Mouse (Mus musculus) embryo, embryonic 10 days (tissue): Measurements from ENCODE around the gene Fosl1.

Source experiments
- DNase-seq: peaks from one replicate; pipeline ENCODE4 v3.0.0-alpha.2; 2015; ENCODE audit warnings: low spot score

The Fosl1 gene

DNA sequence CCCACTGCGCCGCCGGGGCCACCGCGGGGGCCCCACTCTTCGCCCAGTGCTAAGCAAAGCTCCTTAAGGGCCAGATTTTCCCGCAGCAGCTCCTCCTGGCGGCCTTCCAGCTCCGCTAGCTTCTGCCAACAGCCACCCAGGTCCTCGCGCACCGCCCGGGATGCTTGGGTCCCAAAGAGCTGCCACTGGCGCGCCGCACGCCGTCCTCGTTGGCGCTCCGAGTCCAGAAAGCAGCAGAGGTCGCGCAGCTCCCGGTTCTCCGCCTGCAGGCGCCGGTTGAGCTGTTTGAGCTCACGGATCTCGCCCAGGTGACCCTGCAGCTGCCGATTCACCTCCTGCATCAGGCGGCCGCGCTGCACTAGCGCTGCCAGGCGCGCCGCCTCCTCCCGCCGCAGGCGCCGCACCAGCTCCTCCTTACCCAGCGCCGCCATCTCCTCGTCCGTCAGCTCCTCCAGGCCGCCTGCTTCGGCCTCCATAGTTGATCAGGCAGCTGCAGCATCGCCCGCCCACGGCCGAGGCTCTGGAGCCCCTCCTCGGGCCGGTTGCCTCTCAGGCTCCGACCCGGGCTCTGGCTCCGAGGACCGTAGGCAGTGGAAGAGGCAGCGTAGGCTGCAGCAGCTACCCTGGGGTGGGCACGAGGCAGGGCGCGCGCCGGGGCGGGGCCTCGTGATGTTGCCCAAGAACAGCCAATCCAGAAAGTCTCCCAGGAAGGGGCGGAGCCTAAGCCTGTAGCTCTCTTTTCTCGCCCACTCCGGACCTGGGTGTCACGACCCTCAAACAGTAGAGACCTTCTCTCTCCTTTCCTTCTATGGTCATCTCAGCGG is 9.8 kb downstream of the Fosl1 start:
- peak; percentile 97 for DNase-seq

DNA sequence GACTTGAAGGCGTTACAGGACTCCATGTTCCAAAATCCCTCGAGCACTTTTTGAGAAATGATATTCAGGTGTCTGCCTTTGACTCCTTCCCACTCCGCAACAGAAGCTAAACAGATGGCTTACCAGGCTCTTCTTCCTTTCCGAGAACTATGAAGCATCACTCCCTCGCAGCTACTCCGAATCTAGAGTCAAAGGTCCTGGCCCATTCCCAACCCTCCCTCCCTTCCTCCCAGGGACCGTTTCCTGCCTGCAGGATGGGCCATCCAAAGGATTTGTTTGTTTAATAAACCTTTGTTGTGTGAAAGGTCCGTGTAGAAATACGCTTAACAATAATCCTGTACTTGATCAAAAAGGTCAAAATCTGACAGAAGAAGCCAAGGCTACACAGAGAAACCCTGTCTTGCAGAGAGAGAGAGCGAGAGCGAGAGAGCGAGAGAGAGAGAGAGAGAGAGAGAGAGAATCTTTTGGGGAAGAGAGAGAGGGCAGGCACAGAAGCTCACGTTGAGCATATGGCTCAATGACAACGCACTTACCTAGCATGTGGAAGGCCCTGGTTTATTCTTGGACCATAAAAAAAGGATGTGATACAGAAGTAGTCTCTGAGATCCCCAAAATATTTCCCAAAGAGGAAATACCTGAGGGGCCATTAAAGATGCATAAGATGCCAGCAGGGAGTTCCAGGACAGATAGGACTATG is 10.5 kb downstream of the Fosl1 start, which contains the start of gene Ccdc85b:
Ccdc85b (minus strand) TSS at position 149 of the 697 bp plus-strand sequence.
- DNase-seq: no peak

DNA sequence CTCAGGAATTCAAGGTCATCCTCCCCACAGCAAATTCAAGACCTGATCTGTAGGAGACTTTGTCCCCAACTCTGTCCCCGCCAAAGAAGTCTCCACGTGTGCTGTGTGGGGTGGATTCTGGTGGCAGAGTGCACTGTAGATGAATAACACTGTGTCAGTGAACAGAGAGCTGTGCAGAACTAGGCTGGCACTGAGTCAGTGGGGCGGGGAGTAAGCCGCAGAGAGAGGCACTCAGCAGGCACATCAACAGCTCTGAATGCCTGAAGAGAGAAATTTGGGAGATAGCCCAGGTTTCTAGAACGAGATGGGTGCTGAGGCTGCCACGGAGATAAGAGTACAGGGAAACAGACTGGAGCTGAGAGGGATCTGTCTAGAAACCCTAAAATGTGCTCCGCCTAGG is 11.7 kb downstream of the Fosl1 start:
- DNase-seq: no peak

DNA sequence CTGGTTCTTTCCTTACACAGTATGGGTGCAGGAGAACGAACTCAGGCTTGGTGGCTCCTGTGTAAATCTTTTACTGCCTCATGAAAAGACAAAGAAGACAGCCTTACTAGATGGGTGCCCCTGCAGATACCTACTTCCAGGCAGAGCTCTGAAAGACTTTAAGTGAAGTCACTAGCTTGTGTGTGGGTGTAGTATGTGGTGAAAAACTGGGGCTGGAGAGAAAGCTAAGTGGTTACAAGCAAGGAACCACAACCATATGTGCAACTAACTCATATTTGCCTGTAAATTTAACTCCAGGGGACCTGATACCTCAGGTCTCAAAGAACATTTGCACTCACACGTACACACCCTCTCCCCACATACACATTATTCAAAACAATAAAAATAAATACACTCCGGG is 12.5 kb downstream of the Fosl1 start:
- no peak for DNase-seq

DNA sequence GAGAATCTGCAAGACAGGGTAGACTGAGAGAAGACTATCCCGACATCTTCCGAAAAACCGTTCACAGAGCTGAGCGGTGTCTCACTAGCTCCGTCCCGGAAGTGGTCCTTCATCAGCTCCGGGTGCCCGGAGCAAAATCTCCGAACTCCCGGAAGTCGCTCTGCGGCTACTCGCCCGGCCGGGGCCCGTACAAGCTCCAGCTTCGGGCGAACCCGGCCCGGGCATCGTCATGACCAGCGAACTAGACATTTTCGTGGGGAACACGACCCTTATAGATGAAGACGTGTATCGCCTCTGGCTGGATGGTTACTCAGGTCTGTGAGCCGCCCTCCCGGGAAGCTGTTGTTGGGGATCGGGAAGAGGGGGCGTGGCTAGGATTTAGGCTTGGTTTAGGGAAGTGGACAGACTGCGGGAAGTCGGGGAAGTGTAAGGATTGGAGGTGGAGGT is 13.1 kb downstream of the Fosl1 start, which contains the start of gene Fibp:
Fibp (plus strand) TSS at position 151 of the 447 bp plus-strand sequence.
- DNase-seq: peak; percentile 88

DNA sequence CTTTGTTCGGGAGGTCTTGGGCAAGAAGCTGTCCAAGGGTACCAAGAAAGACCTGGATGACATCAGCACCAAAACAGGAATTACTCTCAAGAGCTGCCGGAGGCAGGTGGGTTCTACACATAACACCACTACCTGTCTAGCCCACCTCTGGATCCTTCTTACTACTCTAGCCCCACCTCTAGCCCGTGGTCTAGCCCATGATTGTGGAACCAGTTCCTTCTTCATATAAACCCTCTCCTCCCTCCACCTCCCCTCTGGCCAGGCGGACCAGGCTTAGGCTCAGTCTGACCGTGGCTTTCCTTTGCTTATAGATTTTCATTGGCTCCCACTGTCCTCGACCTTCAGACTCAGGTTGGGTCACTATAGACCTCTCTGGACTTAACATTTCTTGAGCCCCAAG is 14.1 kb downstream of the Fosl1 start:
- no peak for DNase-seq

DNA sequence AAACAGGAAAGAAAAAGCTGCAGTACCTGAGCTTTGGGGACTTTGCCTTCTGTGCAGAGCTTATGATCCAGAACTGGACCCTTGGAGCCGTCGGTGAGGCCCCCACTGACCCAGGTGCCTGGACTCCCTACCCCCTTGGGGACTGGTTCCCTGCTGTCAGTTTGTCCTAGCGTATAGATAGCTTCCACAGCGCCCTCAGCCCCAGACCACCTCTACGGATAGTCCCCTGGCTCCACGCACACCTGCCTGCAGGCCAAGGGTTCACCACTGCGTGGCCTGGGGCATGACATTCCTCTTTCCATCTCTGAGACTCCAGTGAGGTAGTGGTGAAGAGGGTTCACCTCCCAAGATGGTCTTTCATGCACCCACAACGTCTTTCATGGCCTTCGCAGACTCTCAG is 15.9 kb downstream of the Fosl1 start:
- no peak for DNase-seq

DNA sequence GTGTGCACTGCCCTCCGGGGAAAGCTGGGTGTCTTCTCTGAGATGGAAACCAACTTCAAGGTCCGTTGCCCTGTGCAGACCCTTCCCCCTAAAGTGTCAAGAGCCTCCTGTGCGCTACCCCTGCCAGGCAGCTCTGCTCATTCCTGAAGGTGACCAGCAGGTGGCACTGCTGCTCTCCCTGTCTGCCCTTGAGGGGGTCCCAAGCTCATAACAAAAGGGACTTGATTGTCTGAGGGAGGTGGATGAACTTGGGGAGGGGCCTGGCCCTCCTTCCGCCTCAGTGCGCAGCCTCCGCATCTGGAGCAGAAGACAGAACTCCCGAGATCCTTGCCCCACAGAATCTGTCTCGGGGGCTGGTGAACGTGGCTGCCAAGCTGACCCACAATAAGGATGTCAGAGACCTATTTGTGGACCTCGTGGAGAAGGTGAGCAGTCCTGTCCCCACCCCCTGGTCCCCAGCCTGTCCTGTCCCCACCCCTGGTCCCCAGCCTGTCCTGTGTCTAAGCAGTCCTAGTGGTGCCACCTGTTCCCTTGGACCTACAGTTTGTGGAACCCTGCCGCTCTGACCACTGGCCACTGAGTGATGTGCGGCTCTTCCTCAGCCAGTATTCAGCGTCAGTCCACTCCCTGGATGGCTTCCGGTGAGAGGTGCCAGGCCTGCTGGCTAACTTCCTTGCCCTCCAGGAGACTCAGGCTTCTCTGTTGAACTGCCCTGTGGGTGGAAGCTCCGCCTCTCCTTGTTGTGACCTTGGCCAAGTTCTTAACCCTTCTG is 16.6 kb downstream of the Fosl1 start:
- peak; percentile 89 for DNase-seq

DNA sequence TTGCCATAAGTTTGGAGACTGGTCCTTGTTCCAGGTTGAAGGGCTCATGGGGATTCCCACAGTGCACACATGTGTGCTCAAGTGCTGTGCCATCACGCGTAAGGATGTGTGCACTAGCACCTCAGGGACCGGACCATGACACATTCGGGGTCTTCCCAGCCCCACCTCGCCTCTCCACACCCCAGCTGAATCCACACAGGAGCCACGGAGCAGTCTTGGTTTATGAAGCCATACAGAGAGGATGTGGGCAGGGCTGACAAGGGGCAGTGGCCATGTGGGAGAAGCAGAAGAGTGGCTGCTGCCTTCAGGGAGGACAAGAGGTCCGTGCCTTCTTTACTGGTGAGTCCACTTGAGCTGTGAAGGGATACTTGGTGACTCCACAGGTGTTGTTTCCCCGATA is 17.7 kb downstream of the Fosl1 start:
- DNase-seq: no peak

DNA sequence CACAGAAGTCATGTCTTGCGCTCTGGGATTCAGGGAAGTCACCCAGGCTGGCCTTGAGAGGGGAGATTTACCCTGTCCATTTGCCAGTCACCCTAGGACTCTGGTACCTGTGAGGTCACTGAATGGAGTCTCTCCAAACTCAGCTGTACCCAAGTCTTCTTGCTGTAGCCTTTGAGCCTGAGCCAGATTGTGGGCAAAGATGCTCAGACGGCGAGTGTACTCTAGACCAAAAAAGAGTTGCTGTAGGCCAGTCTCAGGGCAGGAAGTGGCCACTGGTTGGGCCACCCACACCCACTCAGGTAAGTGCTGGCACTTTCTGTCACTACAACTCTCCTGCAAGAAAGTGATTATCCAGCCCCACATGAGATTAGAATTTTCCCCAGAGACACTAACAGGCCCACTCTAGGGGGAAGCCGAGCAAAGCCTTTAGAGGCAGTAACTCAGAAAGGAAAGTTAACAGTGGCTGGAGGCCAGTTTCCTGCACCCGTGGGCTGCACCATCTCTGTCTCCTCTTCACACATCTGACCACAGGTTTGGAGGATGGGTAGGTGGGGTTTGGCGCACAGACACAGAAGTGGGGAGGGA is 19.7 kb downstream of the Fosl1 start:
- no peak for DNase-seq

DNA sequence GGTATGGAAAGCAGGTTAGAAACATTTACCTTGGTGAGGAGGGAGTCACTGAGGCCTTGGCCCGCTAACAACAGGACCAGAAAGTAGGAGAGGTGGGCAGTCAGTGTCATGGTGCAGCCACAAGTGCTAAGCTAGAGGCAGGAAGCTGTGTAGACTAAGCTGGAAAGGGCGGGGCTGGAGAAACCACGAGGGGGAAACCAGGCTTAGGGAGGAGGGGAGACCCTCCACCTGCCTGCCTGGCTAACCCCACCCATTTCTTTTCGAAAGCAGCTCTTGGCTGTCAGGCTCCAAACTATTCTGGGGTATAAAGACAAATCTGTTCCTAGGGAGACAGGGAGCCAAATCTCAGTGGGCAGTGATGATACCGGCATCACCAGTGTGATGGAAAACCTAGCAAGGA is 21.0 kb downstream of the Fosl1 start, which contains the start of gene Ctsw:
Ctsw (minus strand) TSS at position 134 of the 400 bp plus-strand sequence.
- DNase-seq: no peak

DNA sequence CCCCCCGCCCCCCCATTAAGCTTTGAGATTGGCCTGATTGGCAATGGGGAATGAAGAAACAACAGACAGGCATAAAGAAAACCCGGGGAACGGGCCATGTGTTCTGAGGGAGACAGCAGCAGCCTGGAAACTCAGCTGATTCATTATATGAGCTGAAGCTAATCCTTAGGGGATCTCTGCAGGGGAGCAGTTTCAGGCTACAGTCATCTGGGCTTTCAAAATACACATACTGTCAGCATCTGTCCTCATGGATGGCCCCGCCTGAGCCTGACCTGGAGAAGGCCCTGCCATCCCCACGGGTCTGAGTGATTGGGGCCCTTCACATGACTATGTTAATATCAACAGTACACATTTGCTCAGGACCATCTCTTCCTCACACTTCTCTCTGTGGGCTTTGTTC is 24.5 kb downstream of the Fosl1 start:
- DNase-seq: no peak

DNA sequence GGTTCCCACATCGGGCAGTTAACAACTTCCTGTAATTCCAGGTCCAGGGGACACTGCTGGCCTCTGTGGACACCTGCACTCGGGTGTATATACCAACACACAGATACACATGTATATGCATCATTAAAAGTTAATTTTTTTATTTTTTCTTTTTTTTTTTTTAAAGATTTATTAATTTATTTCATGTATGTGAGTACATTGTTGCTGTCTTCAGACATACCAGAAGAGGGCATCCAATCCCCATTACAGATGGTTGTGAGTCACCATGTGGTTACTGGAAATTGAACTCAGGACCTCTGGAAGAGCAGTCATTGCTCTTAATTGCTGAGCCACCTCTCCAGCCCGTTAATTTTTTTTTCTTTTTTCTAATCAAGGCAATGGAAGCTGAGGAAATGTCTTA is 25.5 kb downstream of the Fosl1 start:
- no peak for DNase-seq

DNA sequence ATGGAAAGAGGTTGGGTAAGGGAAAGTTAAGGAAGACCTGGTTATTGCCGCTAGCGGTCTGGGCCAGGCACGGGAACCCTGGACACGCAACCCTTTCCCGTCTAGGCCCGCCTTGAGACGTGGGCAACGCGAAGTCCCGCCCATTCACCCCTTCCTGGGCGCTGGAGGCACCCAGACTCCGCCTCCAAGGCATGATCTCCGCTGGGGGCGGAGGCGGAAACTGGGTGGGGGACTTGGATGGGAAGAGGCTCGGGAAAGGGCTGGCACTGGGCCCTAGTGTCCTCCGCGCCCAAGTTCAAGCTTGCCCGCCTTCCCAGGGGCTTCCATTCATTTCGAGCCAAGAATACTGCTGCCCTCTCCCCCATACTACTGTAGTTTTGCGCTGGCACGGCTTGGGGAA is 26.4 kb downstream of the Fosl1 start, which contains the start of gene Efemp2:
Efemp2 (plus strand) TSS at position 235 of the 400 bp plus-strand sequence.
- peak; percentile 85 for DNase-seq

DNA sequence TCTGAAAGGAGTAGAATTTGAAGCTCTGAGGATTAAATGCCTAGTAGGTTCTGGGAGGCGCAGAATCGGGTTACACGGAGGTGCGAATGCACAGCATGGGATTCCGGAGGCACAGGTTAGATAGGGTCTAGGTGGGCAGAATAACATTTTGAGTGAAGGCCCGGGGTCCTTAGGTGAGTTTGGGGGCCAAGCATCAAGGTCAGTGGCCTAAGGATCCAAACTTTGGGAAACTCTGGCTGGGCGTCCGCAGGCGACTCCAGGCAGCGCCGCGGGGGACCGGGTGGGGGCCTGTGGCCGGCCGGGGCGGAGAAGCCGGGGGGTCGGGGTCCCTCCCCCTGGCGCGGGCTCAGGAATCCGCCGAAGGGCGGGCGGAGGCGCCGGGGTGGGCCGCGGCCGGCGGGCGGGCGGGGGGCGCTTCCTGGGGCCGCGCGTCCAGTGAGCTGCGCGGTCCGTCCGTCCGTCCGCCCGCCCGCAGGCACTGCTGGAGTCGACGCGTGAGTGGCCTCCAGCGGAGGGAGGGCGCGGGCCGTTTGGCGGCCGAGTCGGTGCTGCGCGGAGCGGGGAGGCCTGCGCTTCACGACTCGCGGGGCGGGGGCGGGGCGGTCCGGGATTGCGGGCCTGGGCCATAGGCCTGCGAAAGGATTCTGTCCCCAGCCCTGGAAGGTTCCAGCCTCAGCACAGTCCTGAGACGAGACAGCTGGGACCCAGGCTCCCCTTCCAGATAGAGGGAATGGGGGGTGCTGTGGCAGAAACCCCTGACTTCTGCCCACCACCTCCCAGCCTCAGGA is 27.1 kb downstream of the Fosl1 start:
- peak; percentile 62 for DNase-seq

DNA sequence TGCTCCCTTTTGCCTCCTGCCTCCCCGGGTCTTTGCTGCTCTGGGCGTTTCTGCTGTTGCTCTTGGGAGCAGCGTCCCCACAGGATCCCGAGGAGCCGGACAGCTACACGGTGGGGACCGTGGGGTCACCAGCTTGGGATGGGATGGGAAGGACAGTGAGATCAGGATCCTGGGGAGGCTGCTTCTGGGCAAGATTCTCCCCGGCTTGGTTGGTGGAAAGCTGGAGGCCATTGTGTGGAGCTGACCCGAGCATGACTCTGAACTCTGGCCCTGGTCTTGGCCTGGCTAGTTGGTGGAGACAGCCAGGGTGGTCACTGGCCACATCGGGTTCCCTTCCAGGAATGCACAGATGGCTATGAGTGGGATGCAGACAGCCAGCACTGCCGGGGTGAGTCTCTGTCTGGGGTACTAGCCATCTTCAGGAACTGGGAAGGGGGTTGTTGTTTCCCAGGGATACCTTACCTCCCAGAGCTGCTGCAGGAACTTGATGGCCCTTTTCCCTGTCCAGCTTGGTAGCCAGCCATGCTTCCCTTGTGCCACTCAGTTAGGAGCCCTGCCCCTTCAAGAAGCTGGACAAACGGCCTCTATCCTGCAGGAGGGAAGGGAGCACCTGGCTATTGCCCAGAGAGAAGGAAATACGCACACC is 27.8 kb downstream of the Fosl1 start:
- DNase-seq: no peak

DNA sequence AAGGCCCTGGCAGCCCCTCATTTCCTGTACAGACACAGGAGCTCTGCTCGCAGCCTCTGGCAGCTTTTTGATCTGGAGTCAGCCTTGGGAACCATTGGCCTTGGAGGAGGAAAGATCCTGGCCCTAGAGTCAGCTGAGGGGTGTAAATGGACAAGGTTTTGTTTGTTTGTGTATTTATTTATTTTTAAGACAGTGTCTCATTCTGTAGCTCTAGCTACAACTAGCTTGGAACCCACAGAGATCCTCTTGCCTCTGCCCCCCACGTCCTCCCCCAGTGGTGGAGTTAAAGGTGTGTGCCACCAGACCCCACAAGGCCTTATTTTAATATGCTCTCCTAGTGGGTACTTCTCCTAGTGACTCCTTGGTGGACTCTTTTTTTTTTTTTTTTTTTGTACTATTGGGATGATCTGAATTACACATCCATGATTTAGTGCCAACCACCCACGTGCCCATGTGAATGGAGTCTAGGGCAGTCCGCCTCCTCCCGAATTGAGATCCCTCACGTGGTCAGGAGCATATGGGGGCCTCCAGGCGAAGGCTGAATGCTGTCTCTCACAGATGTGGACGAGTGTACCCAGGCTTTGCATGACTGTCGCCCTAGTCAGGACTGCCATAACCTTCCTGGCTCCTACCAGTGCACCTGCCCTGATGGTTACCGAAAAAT is 29.8 kb downstream of the Fosl1 start:
- DNase-seq: no peak

DNA sequence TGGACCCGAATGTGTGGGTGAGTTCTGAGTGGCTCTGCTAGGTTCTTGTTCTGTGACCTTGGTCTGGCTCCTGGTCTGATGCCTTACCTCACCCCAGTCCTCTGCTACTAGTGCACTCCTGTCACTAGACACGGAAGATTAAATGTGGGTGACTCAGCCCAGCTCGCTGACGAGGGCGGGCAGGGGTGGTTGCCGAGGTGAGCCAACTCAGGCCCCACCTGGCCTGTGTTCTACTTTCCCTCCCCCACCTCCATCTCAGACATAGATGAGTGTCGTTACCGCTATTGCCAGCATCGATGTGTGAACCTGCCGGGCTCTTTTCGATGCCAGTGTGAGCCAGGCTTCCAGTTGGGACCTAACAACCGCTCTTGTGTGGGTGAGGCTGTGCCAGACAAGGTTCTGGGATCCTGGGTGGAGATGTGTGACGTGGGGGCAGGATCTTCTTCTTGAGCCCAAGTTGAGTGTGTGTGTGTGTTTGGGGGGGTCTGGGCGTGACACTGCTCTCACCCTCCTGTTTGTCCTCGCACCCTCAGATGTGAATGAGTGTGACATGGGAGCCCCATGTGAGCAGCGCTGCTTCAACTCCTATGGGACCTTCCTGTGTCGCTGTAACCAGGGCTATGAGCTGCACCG is 30.4 kb downstream of the Fosl1 start:
- no peak for DNase-seq

DNA sequence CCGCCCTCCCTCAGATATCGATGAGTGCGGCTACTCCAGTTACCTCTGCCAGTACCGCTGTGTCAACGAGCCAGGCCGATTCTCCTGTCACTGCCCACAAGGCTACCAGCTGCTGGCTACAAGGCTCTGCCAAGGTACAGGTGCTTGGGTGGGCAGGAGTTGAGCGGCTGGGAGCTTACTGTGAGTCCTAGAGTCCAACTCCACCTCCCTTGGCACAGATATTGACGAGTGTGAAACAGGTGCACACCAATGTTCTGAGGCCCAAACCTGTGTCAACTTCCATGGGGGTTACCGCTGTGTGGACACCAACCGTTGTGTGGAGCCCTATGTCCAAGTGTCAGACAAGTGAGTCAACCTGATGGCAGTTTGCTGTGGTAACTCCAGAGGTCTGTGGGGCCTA is 32.7 kb downstream of the Fosl1 start:
- no peak for DNase-seq

DNA sequence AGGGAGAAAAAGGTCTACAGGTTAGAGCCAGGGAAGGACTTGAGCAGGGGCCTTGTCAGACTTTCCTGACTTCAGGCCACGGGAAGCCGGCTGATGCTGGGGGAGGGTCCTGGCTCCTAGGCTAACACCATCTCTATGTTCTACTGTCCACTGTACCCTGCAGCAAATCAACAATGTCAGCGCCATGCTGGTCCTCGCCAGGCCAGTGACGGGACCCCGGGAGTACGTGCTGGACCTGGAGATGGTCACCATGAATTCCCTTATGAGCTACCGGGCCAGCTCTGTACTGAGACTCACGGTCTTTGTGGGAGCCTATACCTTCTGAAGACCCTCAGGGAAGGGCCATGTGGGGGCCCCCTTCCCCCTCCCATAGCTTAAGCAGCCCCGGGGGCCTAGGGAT is 34.1 kb downstream of the Fosl1 start:
- DNase-seq: no peak
